Mouse (Mus musculus) gastrocnemius, postnatal 14 days (tissue): ENCODE data around the gene Zan. TPM values are rescaled to one million over a fixed set of nuclear protein-coding genes. Genes with fewer than 3 reads are reported as not detected.

Experiments
- DNase-seq: peaks from one replicate; pipeline ENCODE4 v3.0.0; 2021; ENCODE audit warnings: mixed read lengths
- intact Hi-C: fragments of 180-260 bp; cut with DNase I; formaldehyde crosslinking; loops from one replicate; pipeline ENCODE4 v1.15.1; 2025; ENCODE audit warnings: low total_unique reads
- total RNA-seq, 2 experiments: library from RNA; stranded (reverse); gene quantifications; 2 replicates each; pipeline ENCODE4 v1.2.3; 2021

Zan gene
- total RNA-seq, 2 experiments from 2014 or later, result 0.02 TPM

- intact Hi-C loops, result no loop called here
- peak; percentile 3 for DNase-seq
These were observed 27.2 kb upstream of the Zan start for GRCm38 (mm10) chr5:137504041-137504440.

- DNase-seq, result peak; percentile 87
These were observed 25.8 kb upstream of the Zan start for GRCm38 (mm10) chr5:137502667-137503110.

GRCm38 (mm10) chr5:137501709-137502666, 25.1 kb upstream of the Zan start, which contains the start of gene Pop7:
Pop7 (minus strand) TSS chr5:137502518.
- intact Hi-C loops, result no loop called here
- DNase-seq, result peak; percentile 99

More at GRCm38 (mm10) chr5:137502667-137503110, 25.8 kb upstream of the Zan start:
- intact Hi-C loops, result no loop called here

GRCm38 (mm10) chr5:137500186-137500585, 23.3 kb upstream of the Zan start:
- DNase-seq, result no peak
- intact Hi-C loops, result no loop called here

- peak; percentile 56 for DNase-seq
- intact Hi-C loops, result no loop called here
These were observed 17.0 kb upstream of the Zan start for GRCm38 (mm10) chr5:137493831-137494230.

GRCm38 (mm10) chr5:137491559-137491958, 14.7 kb upstream of the Zan start:
- peak; percentile 77 for DNase-seq
- intact Hi-C loops, result no loop called here

- intact Hi-C loops, result loop anchor here (10.0 kb wide), 1 partner anchor 277 kb away; no protein-coding TSS in a partner anchor
- no peak for DNase-seq
These were observed 10.8 kb upstream of the Zan start for GRCm38 (mm10) chr5:137487616-137488015.

- no peak for DNase-seq
- intact Hi-C loops, result loop anchor here (10.0 kb wide), 1 partner anchor 279 kb away; no protein-coding TSS in a partner anchor
These were observed 8.9 kb upstream of the Zan start for GRCm38 (mm10) chr5:137485851-137486155.

- DNase-seq, result no peak
- intact Hi-C loops, result loop anchor here (10.0 kb wide), 1 partner anchor 280 kb away; no protein-coding TSS in a partner anchor
These were observed 8.4 kb upstream of the Zan start for GRCm38 (mm10) chr5:137485071-137485850.

GRCm38 (mm10) chr5:137481897-137482296, 5.0 kb upstream of the Zan start:
- DNase-seq, result no peak
- intact Hi-C loops, result loop anchor here (10.0 kb wide), 1 partner anchor 283 kb away; no protein-coding TSS in a partner anchor

GRCm38 (mm10) chr5:137481138-137481537, 4.3 kb upstream of the Zan start:
- intact Hi-C loops, result loop anchor here (10.0 kb wide), 1 partner anchor 284 kb away; no protein-coding TSS in a partner anchor
- DNase-seq, result peak; percentile 73

- DNase-seq, result no peak
- intact Hi-C loops, result no loop called here
These were observed 2.5 kb downstream of the Zan start for GRCm38 (mm10) chr5:137474351-137474750.

- no peak for DNase-seq
- intact Hi-C loops, result no loop called here
These were observed 4.5 kb downstream of the Zan start for GRCm38 (mm10) chr5:137472252-137472904.

GRCm38 (mm10) chr5:137466946-137467345, 9.9 kb downstream of the Zan start:
- DNase-seq, result no peak
- intact Hi-C loops, result no loop called here

GRCm38 (mm10) chr5:137465049-137465448, 11.8 kb downstream of the Zan start:
- intact Hi-C loops, result no loop called here
- DNase-seq, result no peak

- intact Hi-C loops, result no loop called here
- no peak for DNase-seq
These were observed 20.8 kb downstream of the Zan start for GRCm38 (mm10) chr5:137455866-137456591.

GRCm38 (mm10) chr5:137455206-137455605, 21.7 kb downstream of the Zan start:
- no peak for DNase-seq
- intact Hi-C loops, result no loop called here

- intact Hi-C loops, result no loop called here
- no peak for DNase-seq
These were observed 31.3 kb downstream of the Zan start for GRCm38 (mm10) chr5:137445536-137445935.
